Mouse (Mus musculus): ENCODE results near the gene Pnlip.

The Pnlip gene

DNA sequence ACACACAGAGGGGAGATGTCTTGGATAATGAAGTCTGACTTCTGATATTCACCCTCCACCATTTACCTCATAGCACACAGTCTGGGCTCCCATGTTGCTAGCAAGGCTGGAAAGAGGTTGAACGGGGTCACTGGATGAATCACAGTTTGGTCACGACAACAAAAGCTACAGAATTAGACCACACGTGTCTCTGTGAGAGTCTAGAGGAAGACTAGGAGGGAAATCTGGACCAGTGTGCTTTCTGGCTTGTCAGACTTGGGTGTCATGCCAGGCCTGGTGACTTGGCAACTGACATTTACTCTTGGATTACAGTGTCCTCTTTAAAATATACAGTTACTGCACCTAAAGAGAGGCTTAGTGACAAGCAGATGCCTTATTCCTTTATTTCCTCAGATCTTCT is 56.3 kb downstream of the Pnlip start:
- CTCF ChIA-PET: no interaction called here
- POLR2A ChIA-PET: no interaction called here

DNA sequence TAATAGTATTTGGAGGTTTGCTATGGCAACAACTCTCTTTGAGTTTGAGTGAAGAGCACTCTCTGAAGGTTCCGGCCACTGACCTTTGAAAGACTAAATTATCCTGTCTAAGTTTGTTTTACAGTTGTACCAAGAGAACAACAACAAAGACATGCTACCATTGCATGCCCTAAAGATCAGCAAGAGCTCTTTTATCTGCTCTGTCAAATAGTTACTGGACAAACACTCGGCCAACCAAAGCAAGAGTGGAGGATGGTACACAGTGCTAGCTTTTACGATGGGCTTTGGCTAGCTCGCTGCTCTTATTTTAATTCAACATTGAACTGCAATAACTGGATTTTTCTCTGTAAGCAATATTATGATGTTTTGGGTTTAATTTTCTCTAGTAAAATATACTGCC is 65.6 kb downstream of the Pnlip start:
- CTCF ChIA-PET: no interaction called here
- POLR2A ChIA-PET: interaction anchor here in 1 of 4 experiments (1.0 kb wide), 1 partner anchor 14 kb away, joined by 3 read pairs; no protein-coding TSS in a partner anchor

DNA sequence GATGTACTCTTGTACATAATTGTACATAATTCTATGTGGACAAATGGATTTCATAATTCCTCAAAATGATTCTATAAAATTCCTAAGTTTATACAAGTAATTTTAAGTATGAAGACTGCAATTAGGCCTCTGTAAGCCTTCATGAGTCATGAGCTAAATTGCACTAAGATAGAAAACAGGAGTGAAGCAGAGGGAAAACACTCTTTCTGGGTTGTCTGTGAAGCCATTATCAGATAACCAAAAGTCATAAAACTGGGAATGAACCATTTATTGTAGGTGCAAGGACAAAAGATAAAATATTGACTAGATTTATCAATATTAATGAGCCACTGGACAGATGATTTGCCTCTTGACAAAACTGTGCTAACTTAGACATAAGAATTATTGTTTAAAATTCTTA is 68.1 kb downstream of the Pnlip start:
- CTCF ChIA-PET: no interaction called here
- POLR2A ChIA-PET: no interaction called here

DNA sequence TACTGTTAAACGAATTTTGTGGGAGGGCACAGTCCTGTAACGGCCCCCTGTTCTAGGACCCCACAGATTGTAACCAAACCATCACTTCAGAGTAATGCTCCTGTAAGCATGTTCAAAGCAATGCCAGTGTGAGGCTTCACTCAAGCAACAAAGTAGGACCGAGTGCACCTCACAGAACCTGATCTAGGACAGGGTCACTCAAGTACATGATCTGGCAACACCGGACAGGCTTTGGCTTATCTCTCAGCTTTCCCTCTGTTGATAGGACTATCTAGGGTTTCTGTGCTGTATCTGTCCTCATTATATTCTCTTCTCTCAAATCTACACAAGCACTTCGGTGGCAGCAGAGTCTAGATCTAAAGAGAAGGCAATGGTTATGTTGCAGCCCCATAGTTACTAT is 74.3 kb downstream of the Pnlip start:
- CTCF ChIA-PET: no interaction called here
- POLR2A ChIA-PET: no interaction called here

DNA sequence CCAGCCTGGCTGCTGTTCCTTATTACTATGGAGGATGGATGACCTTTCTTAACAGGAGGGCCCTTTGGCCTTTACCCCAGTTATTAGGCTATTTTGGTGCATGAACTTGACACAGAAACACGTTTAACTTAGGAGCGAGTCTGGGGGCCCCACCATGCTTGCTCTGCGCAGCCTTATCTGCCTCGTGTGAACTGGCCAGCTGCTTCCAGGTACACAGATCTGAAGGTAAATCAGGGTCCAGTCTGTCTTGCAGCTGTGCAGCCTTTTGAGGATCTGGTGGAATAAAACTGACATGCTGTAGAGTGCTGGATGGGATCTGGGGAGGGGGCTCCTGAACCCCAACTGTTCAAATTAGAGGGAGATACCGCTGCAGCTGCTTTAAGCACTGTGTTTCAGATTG is 75.5 kb downstream of the Pnlip start:
- ChIA-PET CTCF (interaction anchor here in 1 of 4 experiments (0.5 kb wide), 1 partner anchor 734 kb away, joined by 3 read pairs; no protein-coding TSS in a partner anchor), POLR2A (no interaction called here)

DNA sequence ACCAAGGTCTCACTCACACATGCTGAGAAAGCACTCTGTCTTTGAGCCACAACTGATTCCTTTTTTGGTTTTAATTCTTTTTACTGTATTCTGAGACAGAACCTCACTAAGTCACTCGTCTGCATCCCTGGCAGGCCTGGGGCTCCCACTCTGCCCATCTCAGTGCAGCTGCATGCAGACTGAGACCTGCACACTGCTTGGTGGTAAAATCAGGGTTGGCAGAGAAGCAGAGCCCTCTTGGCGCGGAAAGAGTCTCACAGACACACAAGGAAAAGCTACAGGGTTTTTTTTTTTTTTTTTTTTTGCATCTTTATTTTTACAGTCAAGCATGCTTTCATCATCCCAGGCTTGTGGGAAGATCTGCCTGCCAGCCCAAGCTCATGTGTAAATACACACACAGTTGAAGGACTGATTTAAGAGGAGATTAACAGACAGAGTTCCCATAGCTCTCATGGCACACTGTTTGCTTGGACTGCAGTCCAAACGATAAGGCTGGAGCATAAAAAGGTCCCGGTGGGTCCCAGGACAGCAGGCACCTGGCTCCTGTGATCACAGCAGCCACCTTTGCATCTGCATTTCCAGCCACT is 76.2 kb downstream of the Pnlip start, which contains the start of gene Pnliprp1:
Gene Pnliprp1, plus strand, starts transcription at position 443 of the 587 bp plus-strand sequence.
- CTCF ChIA-PET: no interaction called here

More for the DNA sequence above, 76.2 kb downstream of the Pnlip start, which contains the start of gene Pnliprp1:
- POLR2A ChIA-PET: no interaction called here

All from embryonic stem cell, embryonic (primary cell).